Comparison of ENCODE assay signal across 18 mouse cellular contexts in genomic region chr13:24798686-24799085, GRCm38 (mm10). TPM values are rescaled to one million over a fixed set of nuclear protein-coding genes. Genes with fewer than 3 reads are reported as not detected.
DNase-seq lines count a peak whose midpoint lies in the region; TF ChIP-seq lines count a peak whose summit lies in the region.
"Had no signal": no experiment of that assay in that cellular context is flagged by ENCODE, and none has a peak within 500 bp of the region (broad histone marks: within the 10 kb centered on the region; RNA-seq: fewer than 3 reads in every experiment).

No protein-coding gene starts in this region.

- H3K27ac ChIP-seq in testis, adult 2 months (ENCODE audit: control insufficient read depth, insufficient read depth, low read depth, low read length), result no peak overlapping the region
- H3K27ac ChIP-seq: embryonic facial prominence, embryonic 10.5 days; embryonic facial prominence, embryonic 12.5 days; forebrain, embryonic 13.5 days; forebrain, embryonic 15.5 days had no signal

- peak; percentile 29 for DNase-seq in heart, adult 11 months
- no peak for DNase-seq in heart, postnatal 36 days
- no peak for DNase-seq in testis, postnatal 10 days (ENCODE audit: low spot score)
- DNase-seq in induced T-regulatory cell, adult 2 months (ENCODE audit: low read depth), result peak; percentile 59
- no peak for DNase-seq in thymus, postnatal 25 days
- DNase-seq in frontal cortex, postnatal 36 days (ENCODE audit: low spot score in 2 of 2), result no peak
- DNase-seq: adrenal gland, postnatal 10 days; adrenal gland, postnatal 25 days; cerebellum, adult 9-10 months; cerebellum, postnatal 10 days; cerebellum, postnatal 25 days had no signal

- no peaks in the 10 kb centered on the region for H3K27me3 ChIP-seq in testis, adult 2 months (ENCODE audit: control insufficient read depth, insufficient read depth, low read length)
- H3K27me3 ChIP-seq: embryonic facial prominence, embryonic 12.5 days; forebrain, embryonic 13.5 days; forebrain, embryonic 15.5 days had no signal

- TF ChIP-seq CTCF in testis, adult 2 months (IDR thresholded peaks at IDR 0.05; ENCODE audit: control insufficient read depth, insufficient read depth, insufficient replicate concordance, low read depth, low read length), result no peak

- no peak for TF ChIP-seq POLR2A in testis, adult 2 months (IDR thresholded peaks at IDR 0.05; ENCODE audit: control insufficient read depth, low read depth, low read length)

- H3K4me1 ChIP-seq in testis, adult 2 months (ENCODE audit: control insufficient read depth, insufficient read depth, low read length), result peaks cover 5% of the 10 kb centered on the region

- peak overlapping the region; percentile 26; the same call in 1 of the 2 replicates for H3K4me3 ChIP-seq in testis, adult 2 months (ENCODE audit: control insufficient read depth, low read depth, low read length)
- H3K4me3 ChIP-seq: embryonic facial prominence, embryonic 12.5 days had no signal

- no peaks in the 10 kb centered on the region for H3K36me3 ChIP-seq in testis, adult 2 months (ENCODE audit: control insufficient read depth, insufficient read depth, low read length)
- H3K36me3 ChIP-seq: embryonic facial prominence, embryonic 10.5 days; embryonic facial prominence, embryonic 12.5 days; forebrain, embryonic 15.5 days had no signal

- intact Hi-C loops in heart, postnatal 36 days (cut with DNase I), result no loop called here

RNA-seq across cellular contexts. Expression of gene BC005537, which starts 2.8 kb away (rescaled TPM):
- total RNA-seq in heart, postnatal 36 days (2021), result 100 to 1,000 TPM; 136 to 147 TPM
- polyA plus RNA-seq in testis, adult 2 months (2012; rRNA removed), result 51.9 and 60.0 TPM in 2 replicates

RNA-seq across cellular contexts. Expression of gene Acot13, which starts 32.7 kb away (rescaled TPM):
- total RNA-seq in heart, postnatal 36 days (2021), result 100 to 1,000 TPM; 418 to 460 TPM
- 8.4 and 10.2 TPM in 2 replicates for polyA plus RNA-seq in testis, adult 2 months (2012; rRNA removed)

RNA-seq across cellular contexts. Expression of gene Tdp2, which starts 32.8 kb away (rescaled TPM):
- total RNA-seq in heart, postnatal 36 days (2021), result 10 to 100 TPM; 14.6 to 17.0 TPM
- polyA plus RNA-seq in testis, adult 2 months (2012; rRNA removed), result 16.3 and 21.0 TPM in 2 replicates

RNA-seq across cellular contexts. Expression of gene Gmnn, which starts 37.0 kb away (rescaled TPM):
- total RNA-seq in heart, postnatal 36 days (2021), result 10 to 100 TPM; 48.5 to 52.9 TPM
- 10.0 and 11.0 TPM in 2 replicates for polyA plus RNA-seq in testis, adult 2 months (2012; rRNA removed)
- polyA plus RNA-seq: adrenal gland, adult 2 months had no signal

RNA-seq across cellular contexts. Expression of gene D130043K22Rik, which starts 46.2 kb away (rescaled TPM):
- total RNA-seq in heart, postnatal 36 days (2021), result not detected
- polyA plus RNA-seq in testis, adult 2 months (2012; rRNA removed), result 1.5 and 1.6 TPM in 2 replicates
- total RNA-seq: MEL had no signal

Comparison
In these comparisons a context has a peak if more than half of its experiments do, and no peak if none do; other contexts are left out.
1. DNase-seq: peak in heart, adult 11 months (single experiment) and induced T-regulatory cell, adult 2 months (single experiment); none in heart, postnatal 36 days (0 of 2), testis, postnatal 10 days (single experiment), thymus, postnatal 25 days (single experiment) and frontal cortex, postnatal 36 days (0 of 2).